Mouse (Mus musculus): ENCODE data around the gene Neil3. TPM values are rescaled to one million over a fixed set of nuclear protein-coding genes. Genes with fewer than 3 reads are reported as not detected.
"Not testable (repeated sequence)": the region's sequence is repeated elsewhere in the genome, so short reads cannot be mapped to it uniquely, and the experiment has no call there.

Neil3 gene
- polyA plus RNA-seq, 1 experiment from 2014 or later: 15.0 TPM

DNA sequence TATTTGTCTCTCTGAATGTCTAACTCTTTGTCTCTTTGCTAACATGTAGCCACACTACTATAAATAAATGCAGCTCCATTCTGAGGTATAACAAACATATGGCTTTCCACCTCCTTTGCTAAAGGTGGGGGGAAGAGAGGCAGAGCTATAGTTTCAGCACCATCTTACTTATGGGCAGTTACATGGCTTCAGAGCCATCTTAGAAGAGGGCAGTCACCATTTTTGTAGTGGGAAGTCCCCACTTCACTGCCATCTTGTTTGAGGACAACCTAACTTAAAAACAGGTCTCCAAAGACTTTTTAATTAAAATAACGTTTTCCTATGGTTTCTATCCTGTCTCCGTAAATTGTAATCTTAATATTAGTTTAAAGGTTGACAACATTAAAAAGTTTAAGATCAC, 47.1 kb downstream of the Neil3 start:
- Histone ChIP-seq H3K27ac (replicated peaks; ENCODE audit: low read depth, low read length) (no peak overlapping the region), H3K4me2 (ENCODE audit: low read depth, low read length) (no peak overlapping the region), H3K36me3 (ENCODE audit: control insufficient read depth, insufficient read depth, low read length) (no peaks in the 10 kb centered on the region), H3K9ac (ENCODE audit: low read depth, low read length) (no peak overlapping the region), H3K4me1 (ENCODE audit: control insufficient read depth, insufficient read depth, low read length) (no peaks in the 10 kb centered on the region), H3K27me3 (replicated peaks; ENCODE audit: control insufficient read depth, insufficient read depth, low read length) (no peaks in the 10 kb centered on the region), H3K4me3 (ENCODE audit: low read depth, low read length) (no peak overlapping the region), H3K9me3 (ENCODE audit: control insufficient read depth, low read length) (no peaks in the 10 kb centered on the region)
- ATAC-seq (ENCODE audit: low read depth): no peak
- 88% methylated on average over 2 of the region's 2 CpGs for WGBS
- DNase-seq (ENCODE audit: low spot score): no peak

DNA sequence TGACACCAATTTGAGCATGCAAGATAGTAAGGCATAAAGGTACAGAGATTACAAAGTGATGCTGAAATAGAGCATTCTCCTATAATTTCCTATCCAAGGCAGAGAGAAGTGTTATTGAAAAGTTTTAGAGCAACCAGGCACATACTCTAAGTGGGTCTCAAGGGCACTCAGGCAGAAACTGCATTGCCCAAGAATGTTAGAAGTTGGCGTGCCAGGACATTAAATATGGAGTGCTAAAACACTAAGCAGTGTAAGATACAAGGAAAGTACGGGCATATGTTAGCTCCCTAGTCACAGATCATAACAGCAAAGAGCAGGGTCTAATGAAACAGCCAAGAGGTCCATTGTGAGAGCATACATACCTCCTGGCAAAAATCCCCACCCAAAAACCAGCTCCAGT, 65.3 kb downstream of the Neil3 start:
- Histone ChIP-seq H3K27me3 (replicated peaks; ENCODE audit: control insufficient read depth, insufficient read depth, low read length) (no peaks in the 10 kb centered on the region), H3K9me3 (ENCODE audit: control insufficient read depth, low read length) (no peaks in the 10 kb centered on the region), H3K9ac (ENCODE audit: low read depth, low read length) (no peak overlapping the region), H3K4me3 (ENCODE audit: low read depth, low read length) (no peak overlapping the region), H3K4me1 (ENCODE audit: control insufficient read depth, insufficient read depth, low read length) (no peaks in the 10 kb centered on the region), H3K27ac (replicated peaks; ENCODE audit: low read depth, low read length) (no peak overlapping the region), H3K4me2 (ENCODE audit: low read depth, low read length) (no peak overlapping the region), H3K36me3 (ENCODE audit: control insufficient read depth, insufficient read depth, low read length) (no peaks in the 10 kb centered on the region)
- ATAC-seq (ENCODE audit: low read depth) (no peak), DNase-seq (ENCODE audit: low spot score) (no peak)
- 77% methylated on average over 2 of the region's 2 CpGs for WGBS

- H3K4me1 ChIP-seq (ENCODE audit: control insufficient read depth, insufficient read depth, low read length): no peaks in the 10 kb centered on the region
- ATAC-seq (ENCODE audit: low read depth) (no peak), DNase-seq (ENCODE audit: low spot score) (peak; percentile 10)
- no peak overlapping the region for H3K27ac ChIP-seq (replicated peaks; ENCODE audit: low read depth, low read length)
- no peaks in the 10 kb centered on the region for H3K9me3 ChIP-seq (ENCODE audit: control insufficient read depth, low read length)
- H3K4me2 ChIP-seq (ENCODE audit: low read depth, low read length): no peak overlapping the region
- no peak overlapping the region for H3K4me3 ChIP-seq (ENCODE audit: low read depth, low read length)
- no peak overlapping the region for H3K9ac ChIP-seq (ENCODE audit: low read depth, low read length)
- WGBS: 65% methylated on average over 6 of the region's 6 CpGs
- H3K36me3 ChIP-seq (ENCODE audit: control insufficient read depth, insufficient read depth, low read length): no peaks in the 10 kb centered on the region
- no peaks in the 10 kb centered on the region for H3K27me3 ChIP-seq (replicated peaks; ENCODE audit: control insufficient read depth, insufficient read depth, low read length)
Observed at GRCm38 (mm10) chr8:53566223-53566622, 72.6 kb downstream of the Neil3 start.

DNA sequence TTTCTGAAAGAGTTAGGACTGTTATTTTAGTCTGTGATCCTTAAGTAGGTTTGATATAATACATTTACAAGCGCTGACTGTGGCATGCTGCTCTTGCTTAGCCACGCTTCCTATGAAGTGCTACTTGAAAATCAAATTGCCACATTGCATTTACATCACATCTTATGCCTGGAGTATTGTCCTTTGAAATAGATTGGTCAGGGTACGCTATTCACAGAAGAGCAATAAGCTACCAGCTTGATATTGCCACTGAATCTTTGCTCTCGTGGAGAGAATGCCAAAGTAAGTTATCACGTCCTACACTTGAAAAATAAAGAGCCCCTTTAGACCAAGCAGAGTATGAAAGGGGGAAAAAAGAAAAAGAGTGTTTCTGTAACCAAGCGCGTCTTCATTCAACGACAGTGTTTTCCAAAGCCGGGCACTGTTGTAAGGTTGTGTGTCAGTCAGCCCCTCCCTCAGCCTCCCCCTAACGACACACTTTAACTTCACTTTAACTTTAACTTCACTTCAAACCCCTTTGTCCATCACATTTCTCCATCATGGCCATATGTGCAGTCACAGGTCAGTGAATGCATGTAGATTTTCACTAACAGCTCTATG, 76.3 kb downstream of the Neil3 start:
- Histone ChIP-seq H3K27me3 (replicated peaks; ENCODE audit: control insufficient read depth, insufficient read depth, low read length) (no peaks in the 10 kb centered on the region), H3K27ac (replicated peaks; ENCODE audit: low read depth, low read length) (no peak overlapping the region), H3K4me1 (ENCODE audit: control insufficient read depth, insufficient read depth, low read length) (no peaks in the 10 kb centered on the region), H3K9ac (ENCODE audit: low read depth, low read length) (no peak overlapping the region), H3K4me3 (ENCODE audit: low read depth, low read length) (no peak overlapping the region), H3K9me3 (ENCODE audit: control insufficient read depth, low read length) (no peaks in the 10 kb centered on the region), H3K4me2 (ENCODE audit: low read depth, low read length) (no peak overlapping the region), H3K36me3 (ENCODE audit: control insufficient read depth, insufficient read depth, low read length) (no peaks in the 10 kb centered on the region)
- 78% methylated on average over 10 of the region's 10 CpGs for WGBS
- DNase-seq (ENCODE audit: low spot score): no peak
- no peak for ATAC-seq (ENCODE audit: low read depth)

- Histone ChIP-seq H3K4me3 (ENCODE audit: low read depth, low read length) (no peak overlapping the region), H3K9me3 (ENCODE audit: control insufficient read depth, low read length) (no peaks in the 10 kb centered on the region), H3K27ac (replicated peaks; ENCODE audit: low read depth, low read length) (no peak overlapping the region), H3K9ac (ENCODE audit: low read depth, low read length) (no peak overlapping the region), H3K36me3 (ENCODE audit: control insufficient read depth, insufficient read depth, low read length) (no peaks in the 10 kb centered on the region), H3K27me3 (replicated peaks; ENCODE audit: control insufficient read depth, insufficient read depth, low read length) (no peaks in the 10 kb centered on the region), H3K4me1 (ENCODE audit: control insufficient read depth, insufficient read depth, low read length) (no peaks in the 10 kb centered on the region), H3K4me2 (ENCODE audit: low read depth, low read length) (no peak overlapping the region)
- WGBS: 89% methylated on average over 2 of the region's 2 CpGs
- ATAC-seq (ENCODE audit: low read depth) (no peak), DNase-seq (ENCODE audit: low spot score) (no peak)
Observed at GRCm38 (mm10) chr8:53539585-53539984, 99.3 kb downstream of the Neil3 start.

- not testable (repeated sequence) for H3K4me2 ChIP-seq (ENCODE audit: low read depth, low read length); H3K27me3 ChIP-seq (replicated peaks; ENCODE audit: control insufficient read depth, insufficient read depth, low read length); H3K4me1 ChIP-seq (ENCODE audit: control insufficient read depth, insufficient read depth, low read length); ATAC-seq (ENCODE audit: low read depth); H3K36me3 ChIP-seq (ENCODE audit: control insufficient read depth, insufficient read depth, low read length); H3K27ac ChIP-seq (replicated peaks; ENCODE audit: low read depth, low read length); H3K9me3 ChIP-seq (ENCODE audit: control insufficient read depth, low read length); H3K9ac ChIP-seq (ENCODE audit: low read depth, low read length); H3K4me3 ChIP-seq (ENCODE audit: low read depth, low read length); DNase-seq (ENCODE audit: low spot score)
- WGBS: 74% methylated on average over 3 of the region's 3 CpGs
Observed at GRCm38 (mm10) chr8:53538049-53538448, 100.8 kb downstream of the Neil3 start.

Other genes with a start within 250 kb of the Neil3 start
- gene Aga, start 127.3 kb downstream of the Neil3 start, polyA plus RNA-seq (2014; fragmentation: Nextera tagmentation; extraction: Ambion mirVana): 34.5 and 36.3 TPM in 2 replicates

Data from embryonic facial prominence, embryonic 14.5 days (tissue).